Mouse (Mus musculus) hindbrain, embryonic 14.5 days (tissue): Measurements from ENCODE around the gene Npffr2. TPM values are rescaled to one million over a fixed set of nuclear protein-coding genes. Genes with fewer than 3 reads are reported as not detected.
A peak's percentile ranks its signal among the peaks of the same experiment; 100 is the strongest.

Source experiments
- ATAC-seq: fragments of 200-750 bp; cut with Nextera tagmentation; 2 replicates; pipeline ENCODE4 v1.8.0; 2017; ENCODE audit warnings: moderate number of reproducible peaks, mild to moderate bottlenecking, moderate TSS enrichment, moderate library complexity; ENCODE audit not compliant: low FRiP score
- DNase-seq: peaks from one replicate; pipeline ENCODE4 v3.0.0-alpha.2; 2015; ENCODE audit warnings: low spot score
- H3K27ac ChIP-seq: fragments of 300-500 bp; sonication (generic); 2 replicates; pipeline ENCODE4 v1.5.1; 2014; ENCODE audit warnings: mild to moderate bottlenecking, moderate library complexity
- H3K27me3 ChIP-seq: fragments of 300-500 bp; sonication (generic); 2 replicates; pipeline ENCODE4 v1.6.1; 2014; ENCODE audit warnings: mild to moderate bottlenecking, low read length, mixed read lengths; ENCODE audit not compliant: control insufficient read depth, insufficient read depth
- H3K36me3 ChIP-seq: fragments of 300-500 bp; sonication (generic); replicated peaks from 2 replicates; pipeline ENCODE4 v1.6.1; 2014; ENCODE audit not compliant: control insufficient read depth, insufficient read depth
- H3K4me1 ChIP-seq: fragments of 300-500 bp; sonication (generic); replicated peaks from 2 replicates; pipeline ENCODE4 v1.6.1; 2014; ENCODE audit warnings: antibody characterized with exemption, low read length, mixed read lengths; ENCODE audit not compliant: control insufficient read depth, insufficient read depth
- H3K4me2 ChIP-seq: fragments of 300-500 bp; sonication (generic); replicated peaks from 2 replicates; pipeline ENCODE4 v1.6.1; 2014; ENCODE audit warnings: mild to moderate bottlenecking, moderate library complexity
- H3K4me3 ChIP-seq: fragments of 300-500 bp; sonication (generic); replicated peaks from 2 replicates; pipeline ENCODE4 v1.5.1; 2014; ENCODE audit warnings: mild to moderate bottlenecking, low read length
- H3K9ac ChIP-seq: fragments of 300-500 bp; sonication (generic); 2 replicates; pipeline ENCODE4 v1.6.1; 2014
- H3K9me3 ChIP-seq: fragments of 300-500 bp; sonication (generic); 2 replicates; pipeline ENCODE4 v1.6.1; 2016; ENCODE audit warnings: low read length; ENCODE audit not compliant: control insufficient read depth
- WGBS: fragments of 180-500 bp; shearing (Covaris S2); extraction: QIAGEN DNeasy Blood & Tissue Kit; methylation state at CpG from one replicate; pipeline ENCODE4 v1.1.7; 2014; 5-methylcytosine and 5-hydroxymethylcytosine counted together
- polyA plus RNA-seq: library from polyadenylated mRNA; unstranded; fragments of >200 nt; fragmentation: Nextera tagmentation; extraction: Ambion mirVana; gene quantifications from 2 replicates; pipeline ENCODE4 v1.2.1, GENCODE M21; 2014

The Npffr2 gene
- polyA plus RNA-seq, 1 experiment from 2014 or later = 0.23 TPM

DNA sequence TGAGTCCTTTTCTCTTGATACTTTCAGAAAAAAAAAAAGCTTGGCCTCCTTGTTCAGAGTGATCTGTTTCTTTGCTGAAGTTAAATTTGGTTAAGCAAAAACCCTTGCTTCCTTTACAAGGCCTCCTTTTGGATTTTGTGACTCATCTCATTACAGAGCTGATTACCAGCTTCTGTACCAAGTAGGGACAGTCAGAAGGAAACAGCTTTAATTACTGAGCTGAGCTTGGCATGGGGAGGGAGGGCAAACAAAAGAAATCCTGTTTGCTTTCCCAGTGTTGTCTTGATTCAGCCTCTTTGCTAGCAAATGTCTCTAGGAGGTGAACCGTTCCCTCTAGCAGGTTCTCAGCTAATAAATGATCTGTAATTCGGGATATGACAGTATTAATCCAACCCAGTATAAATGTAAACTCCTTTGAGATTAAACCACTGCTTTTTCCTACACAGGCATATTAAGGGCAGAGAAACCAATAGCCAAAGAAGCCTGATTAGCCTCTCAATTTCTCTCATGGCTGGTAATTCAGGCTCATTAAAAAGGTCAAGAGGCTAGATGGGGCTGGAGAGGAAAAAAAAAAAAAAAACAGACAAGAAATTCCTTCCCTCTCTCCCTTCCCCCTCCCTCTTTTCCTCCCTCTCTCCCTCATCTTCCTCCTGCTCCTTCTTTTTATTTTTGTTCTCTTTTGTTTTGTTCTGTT is 84.2 kb downstream of the Npffr2 start:
- WGBS = 59% methylated on average over 2 of the region's 2 CpGs

DNA sequence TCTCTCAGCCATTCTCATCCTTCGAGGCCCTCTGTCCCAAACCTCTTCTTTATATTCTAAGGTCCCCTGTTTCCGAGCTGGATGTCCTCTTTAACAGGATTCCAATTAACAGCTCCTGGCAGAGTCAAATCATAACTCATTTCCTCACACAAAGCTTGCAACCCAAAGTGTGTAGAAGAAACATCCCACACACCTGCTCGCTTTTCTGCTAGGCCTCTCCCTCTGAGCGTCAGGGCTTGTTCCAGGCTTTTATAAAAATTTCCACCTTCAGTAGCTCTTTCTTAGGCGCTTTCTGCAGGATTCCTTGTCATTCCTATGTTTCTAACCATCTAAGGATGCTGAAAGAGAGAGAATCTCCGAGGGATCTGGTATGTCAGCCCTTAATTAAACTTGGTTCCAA is 85.0 kb downstream of the Npffr2 start:
- no peaks in the 10 kb centered on the region for H3K4me1 ChIP-seq
- H3K9ac ChIP-seq = no peak overlapping the region
- ATAC-seq (no peak), DNase-seq (peak; percentile 13)
- H3K9me3 ChIP-seq = no peaks in the 10 kb centered on the region
- H3K36me3 ChIP-seq = no peaks in the 10 kb centered on the region
- no peak overlapping the region for H3K27ac ChIP-seq
- H3K27me3 ChIP-seq = no peaks in the 10 kb centered on the region
- no peak overlapping the region for H3K4me2 ChIP-seq
- H3K4me3 ChIP-seq = no peak overlapping the region
- WGBS = 72% methylated on average over 6 of the region's 6 CpGs

More for the DNA sequence above, 84.2 kb downstream of the Npffr2 start:
- Histone ChIP-seq H3K9ac (no peak overlapping the region), H3K36me3 (no peaks in the 10 kb centered on the region), H3K27me3 (no peaks in the 10 kb centered on the region), H3K9me3 (no peaks in the 10 kb centered on the region), H3K27ac (no peak overlapping the region), H3K4me3 (no peak overlapping the region), H3K4me1 (no peaks in the 10 kb centered on the region), H3K4me2 (no peak overlapping the region)
- ATAC-seq = no peak
- peak; percentile 24 for DNase-seq

DNA sequence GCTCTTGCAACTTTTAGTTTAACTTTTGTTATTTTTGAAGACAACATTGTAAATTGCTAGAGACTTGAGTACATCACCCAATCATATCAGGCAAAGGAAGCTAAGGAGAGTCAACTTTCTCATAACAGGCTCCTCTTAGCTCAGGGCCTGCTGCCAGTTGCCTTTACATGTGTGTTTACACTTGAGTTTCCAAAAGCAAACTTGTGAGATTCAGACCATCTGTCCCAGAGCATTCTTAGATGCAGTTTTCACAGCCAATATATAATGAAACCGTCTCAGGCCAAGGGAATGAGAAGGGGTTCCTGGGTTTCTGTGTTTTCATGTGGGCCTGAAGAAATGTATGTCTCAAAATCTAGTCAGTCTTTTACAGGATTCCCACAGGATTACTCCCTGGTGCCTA is 104.4 kb downstream of the Npffr2 start:
- no peaks in the 10 kb centered on the region for H3K4me1 ChIP-seq
- no peak for DNase-seq
- 66% methylated on average over 1 of the region's 1 CpGs for WGBS
- no peaks in the 10 kb centered on the region for H3K9me3 ChIP-seq
- H3K27me3 ChIP-seq = no peaks in the 10 kb centered on the region
- no peak overlapping the region for H3K4me2 ChIP-seq
- H3K9ac ChIP-seq = no peak overlapping the region
- no peak overlapping the region for H3K4me3 ChIP-seq
- H3K27ac ChIP-seq = no peak overlapping the region
- H3K36me3 ChIP-seq = no peaks in the 10 kb centered on the region
- no peak for ATAC-seq

Other genes with a start within 250 kb of the Npffr2 start
- gene Gc, start 69.5 kb upstream of the Npffr2 start, polyA plus RNA-seq = 0.14 TPM in 1 of 2 replicates, not detected in the other